Mouse (Mus musculus): Measurements from ENCODE around the gene Piga. TPM values are rescaled to one million over a fixed set of nuclear protein-coding genes. Genes with fewer than 3 reads are reported as not detected.

Gene Piga
- total RNA-seq (2021) = 8.2 and 9.0 TPM in 2 replicates
- long read RNA-seq, partial matches to known transcripts = 1 of 7 reads
- long read RNA-seq, other reads (novel, unspliced or antisense) = 0 of 7 reads

DNA sequence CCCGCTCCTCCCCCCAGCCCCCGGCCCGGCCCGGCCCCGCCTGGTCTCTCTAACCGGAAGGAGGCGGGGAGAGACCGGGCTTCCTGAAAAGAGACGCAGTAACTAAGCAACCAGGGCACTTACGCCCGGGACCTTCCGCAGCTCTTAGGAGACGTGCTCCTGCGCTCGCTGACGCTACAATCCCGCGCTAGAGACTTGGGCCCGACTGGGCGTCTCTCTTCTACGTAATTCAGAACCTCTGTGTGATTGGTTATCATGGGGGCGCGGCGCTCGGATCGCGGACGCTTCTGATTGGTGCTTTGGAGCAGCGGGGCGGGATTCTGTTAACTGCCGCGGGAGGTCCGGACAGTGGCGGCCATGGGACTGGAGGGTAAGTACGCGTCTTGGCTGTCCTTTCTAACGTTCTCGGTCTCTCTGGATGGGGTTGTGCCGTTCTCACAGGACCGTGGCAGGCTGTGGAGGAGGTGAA is at the start of gene Piga:
Gene Piga, plus strand, starts transcription at position 317 of the 469 bp plus-strand sequence.
- DNase-seq = peak; percentile 83

DNA sequence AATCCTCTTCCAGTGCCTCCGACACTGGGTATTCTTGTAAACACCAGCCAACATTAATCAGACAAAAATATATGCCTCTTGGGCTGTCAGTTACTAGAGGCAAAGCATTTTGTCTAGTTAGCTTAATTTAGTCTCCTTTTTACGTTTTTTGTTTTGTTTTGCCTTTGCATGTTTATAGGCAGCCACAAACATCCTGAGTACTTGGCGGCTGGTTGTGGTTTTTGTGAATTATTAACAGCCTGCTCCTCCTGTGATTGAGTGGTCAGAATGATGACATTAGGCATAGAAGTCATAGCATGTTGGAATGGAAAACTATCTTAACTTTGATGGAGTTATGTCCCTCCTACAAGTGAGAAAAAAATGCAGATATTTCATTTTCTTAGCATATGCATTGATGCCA is 49.0 kb upstream of the Piga start:
- no peak for DNase-seq

DNA sequence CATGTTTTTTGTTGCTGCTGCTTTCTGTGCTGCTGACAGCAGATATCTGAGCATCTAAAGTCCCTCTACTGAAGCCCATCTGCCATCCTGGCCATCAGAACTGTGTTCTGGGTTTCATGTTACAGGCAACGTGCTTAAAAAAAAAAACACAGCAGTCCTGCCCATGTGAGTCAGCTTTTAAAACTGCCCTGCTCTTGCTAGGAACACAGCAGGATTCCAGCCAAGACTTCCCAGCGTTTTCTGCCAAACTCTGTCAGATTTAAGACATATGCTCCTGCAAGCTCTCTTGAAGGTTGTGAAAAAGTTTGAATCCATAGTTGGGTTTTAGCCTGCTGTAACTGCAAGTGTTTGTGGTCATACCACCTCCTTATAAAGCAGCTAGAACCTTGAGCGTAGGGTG is 46.5 kb upstream of the Piga start, which contains the start of gene Vegfd:
Gene Vegfd, plus strand, starts transcription at position 298 of the 400 bp plus-strand sequence.
- DNase-seq = peak; percentile 42

DNA sequence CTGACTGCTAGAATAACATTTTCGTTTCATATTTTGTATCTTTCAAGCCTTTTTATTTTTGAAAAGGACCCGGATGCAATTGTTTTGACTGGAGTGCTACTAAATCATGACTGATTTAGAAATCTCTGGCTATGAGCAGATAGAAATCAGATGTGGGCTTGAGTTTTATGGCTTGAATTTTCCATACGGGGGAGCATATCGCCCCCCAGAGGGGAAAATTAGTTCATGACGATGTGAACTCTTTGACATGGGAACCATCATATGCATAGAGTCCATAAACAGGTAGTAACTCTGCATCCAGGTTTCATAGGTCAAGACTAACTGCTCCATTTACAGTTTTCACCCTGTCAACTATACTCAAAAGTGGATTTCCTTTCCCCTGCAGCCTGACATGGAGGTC is 45.0 kb upstream of the Piga start:
- no peak for DNase-seq

GRCm38 (mm10) chrX:164379721-164380120 is 39.9 kb upstream of the Piga start:
- no peak for DNase-seq

GRCm38 (mm10) chrX:164381618-164382408 is 37.8 kb upstream of the Piga start:
- peak; percentile 83 for DNase-seq

DNA sequence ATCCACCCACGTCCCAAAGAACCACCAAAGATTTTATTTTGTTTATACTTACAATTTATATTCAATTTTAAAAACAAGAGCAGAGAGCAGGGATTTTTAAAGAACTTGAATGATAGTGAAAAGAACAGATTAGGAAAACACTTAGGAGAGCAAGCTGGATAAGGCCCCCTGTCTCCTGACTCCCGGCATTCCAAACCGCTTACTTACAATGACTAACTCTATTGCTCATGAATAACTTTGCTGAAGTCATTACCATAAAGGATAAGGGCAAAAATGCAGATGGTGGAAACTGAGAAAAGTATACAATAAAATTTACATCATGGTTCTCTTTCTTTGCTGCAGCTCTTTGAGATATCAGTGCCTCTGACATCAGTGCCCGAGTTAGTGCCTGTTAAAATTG is 25.5 kb upstream of the Piga start:
- no peak for DNase-seq

DNA sequence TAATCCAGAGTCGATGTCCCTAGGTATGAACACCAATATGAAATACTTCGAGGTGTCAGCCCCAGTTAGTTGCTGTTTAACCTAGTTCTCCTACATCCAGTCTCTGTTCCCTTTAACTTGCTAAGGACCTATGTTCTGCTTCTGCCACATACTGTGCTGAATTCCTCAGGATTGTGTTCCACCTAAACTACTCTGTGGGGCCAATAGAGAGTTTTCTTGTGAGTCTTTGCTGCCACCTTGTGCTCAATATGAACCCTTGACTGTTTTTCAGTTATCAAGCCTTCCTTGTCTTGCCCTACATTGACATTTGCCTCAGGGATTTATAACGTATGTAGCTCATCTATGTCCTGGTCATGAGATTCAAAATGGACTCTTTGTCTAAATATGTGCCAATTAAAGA is 21.1 kb upstream of the Piga start:
- no peak for DNase-seq

GRCm38 (mm10) chrX:164405080-164405649 is 14.4 kb upstream of the Piga start:
- no peak for DNase-seq

DNA sequence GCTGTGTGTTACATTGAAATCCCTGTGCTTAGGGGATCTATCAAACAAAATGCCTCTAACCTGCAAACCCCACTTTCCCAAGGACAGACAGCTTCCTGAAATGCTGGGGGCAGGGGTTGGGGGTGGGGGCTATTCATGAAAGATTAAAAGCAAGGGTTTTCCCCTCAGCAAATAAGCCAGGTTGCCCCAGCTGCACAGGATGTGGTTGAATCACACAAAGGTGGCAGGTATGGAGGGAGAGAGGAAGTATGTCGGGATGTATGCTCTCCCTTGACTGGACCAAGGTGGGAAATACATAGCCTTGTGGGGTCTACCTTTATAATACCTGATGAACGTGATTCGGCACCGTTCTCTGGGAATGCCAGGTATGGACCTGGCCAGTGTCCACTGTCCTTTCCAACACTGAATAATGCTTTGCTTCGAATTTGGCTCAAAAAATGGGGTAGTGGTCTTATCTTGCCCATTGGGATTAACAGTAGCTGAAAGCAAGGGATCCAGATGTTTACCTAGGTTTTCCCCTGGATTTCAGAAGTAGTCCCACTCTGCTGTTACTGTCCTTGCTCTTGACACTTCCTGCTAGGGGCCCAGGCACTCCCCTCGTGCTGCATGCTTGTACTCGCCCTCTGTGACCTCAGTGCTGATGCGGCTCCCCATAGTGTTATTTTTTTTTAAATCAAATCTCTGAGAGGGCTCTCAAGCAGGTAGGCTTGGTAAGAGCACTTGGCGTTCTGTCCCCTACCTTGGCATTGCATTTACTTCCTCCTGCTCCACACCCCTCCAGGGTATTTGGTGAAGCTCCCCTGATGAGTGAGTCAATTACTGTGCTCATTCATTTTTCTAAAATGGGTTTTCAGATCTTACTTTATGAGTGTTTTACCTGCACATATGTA is 13.2 kb upstream of the Piga start:
- no peak for DNase-seq

DNA sequence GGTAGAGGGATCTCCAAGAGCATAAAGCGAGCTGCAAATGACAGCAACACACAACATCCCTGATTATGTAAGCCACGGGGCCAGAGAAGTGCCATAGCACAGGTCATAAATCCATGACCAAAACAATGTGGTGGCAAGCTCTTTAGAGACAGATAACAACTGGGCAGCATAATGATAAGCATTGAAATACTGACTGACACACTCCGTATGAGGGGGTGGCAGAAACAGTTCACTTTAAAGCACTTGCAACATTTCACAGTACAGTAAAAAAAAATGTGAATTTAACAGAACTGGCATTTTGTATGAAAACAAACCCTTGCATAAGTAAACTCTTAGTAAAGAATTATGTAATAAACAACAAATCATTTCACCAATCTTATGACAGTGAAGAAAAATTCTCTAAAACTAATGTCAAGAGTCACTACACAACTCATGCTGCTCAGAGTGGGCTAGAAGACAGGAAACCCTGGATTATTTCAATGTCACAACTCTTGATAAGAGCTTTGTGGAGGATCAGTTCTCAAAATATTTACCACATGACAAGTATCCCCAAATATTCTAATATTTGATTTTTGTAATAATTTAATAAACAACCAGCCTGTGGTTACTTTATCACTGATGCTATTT is 11.2 kb upstream of the Piga start:
- DNase-seq = no peak

GRCm38 (mm10) chrX:164410562-164410961 is 9.0 kb upstream of the Piga start:
- DNase-seq = no peak

- no peak for DNase-seq
Observed at GRCm38 (mm10) chrX:164416803-164417202, 2.8 kb upstream of the Piga start.

- no peak for DNase-seq
Observed at GRCm38 (mm10) chrX:164418008-164418407, 1.6 kb upstream of the Piga start.

DNA sequence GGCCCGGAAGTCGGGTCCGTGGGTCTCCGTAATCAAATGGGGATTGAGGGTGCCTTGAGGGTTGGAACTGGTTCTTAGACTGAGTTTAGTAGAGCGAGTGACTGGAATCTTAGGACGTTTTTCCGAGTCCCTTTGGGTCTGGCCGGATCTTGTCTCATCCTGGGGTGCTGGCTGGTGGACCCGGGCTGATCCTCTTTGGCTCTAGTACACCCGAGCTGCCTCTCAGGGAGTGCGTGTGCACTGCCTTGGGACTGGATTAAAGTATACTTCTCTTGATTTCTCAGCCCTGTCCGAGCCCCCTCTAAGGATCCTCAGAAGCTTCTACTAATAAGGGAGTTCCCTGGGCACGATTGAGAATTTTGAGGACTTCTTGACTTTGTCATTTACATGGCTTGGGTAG is 368 bp downstream of the Piga start:
- DNase-seq = no peak

GRCm38 (mm10) chrX:164420518-164420917 is 931 bp downstream of the Piga start:
- DNase-seq = no peak

DNA sequence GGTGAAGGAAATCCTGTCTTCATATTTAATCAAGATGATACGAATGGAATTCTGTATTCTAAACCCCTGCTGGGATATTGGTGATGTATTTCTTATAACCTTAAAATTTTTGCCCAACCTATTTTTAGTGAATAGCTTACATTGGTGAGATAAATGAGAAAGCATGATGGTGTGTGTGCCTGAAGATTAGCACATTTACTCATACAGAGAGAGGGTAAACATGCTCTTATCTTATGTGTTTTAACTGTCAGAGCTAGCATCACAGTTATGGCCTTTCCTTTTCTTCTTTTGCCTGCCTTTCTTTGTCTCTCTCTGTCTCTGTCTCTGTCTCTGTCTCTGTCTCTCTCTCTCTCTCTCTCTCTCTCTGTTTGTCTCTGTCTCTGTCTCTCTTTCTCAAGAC is 5.2 kb downstream of the Piga start:
- no peak for DNase-seq

DNA sequence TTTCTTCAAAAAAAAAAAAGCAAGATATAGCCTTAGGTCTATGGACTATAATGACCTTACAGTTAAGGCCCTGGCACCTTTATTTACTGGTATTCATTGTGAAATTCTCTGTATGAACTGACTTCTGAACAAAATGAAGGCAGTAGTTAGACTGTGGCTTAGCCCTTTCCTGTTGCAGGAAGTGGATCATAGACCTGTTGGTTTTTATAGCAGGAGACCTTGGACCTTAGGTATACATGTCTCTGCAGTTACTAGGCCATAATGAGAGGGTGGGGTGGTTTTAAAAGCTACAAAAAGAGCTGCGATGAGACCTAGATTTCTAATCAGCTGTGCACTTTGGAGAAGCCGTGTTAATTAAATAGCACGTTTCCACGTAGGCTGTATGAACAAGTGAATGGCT is 7.7 kb downstream of the Piga start:
- DNase-seq = no peak

GRCm38 (mm10) chrX:164428224-164428623 is 8.6 kb downstream of the Piga start:
- DNase-seq = no peak

DNA sequence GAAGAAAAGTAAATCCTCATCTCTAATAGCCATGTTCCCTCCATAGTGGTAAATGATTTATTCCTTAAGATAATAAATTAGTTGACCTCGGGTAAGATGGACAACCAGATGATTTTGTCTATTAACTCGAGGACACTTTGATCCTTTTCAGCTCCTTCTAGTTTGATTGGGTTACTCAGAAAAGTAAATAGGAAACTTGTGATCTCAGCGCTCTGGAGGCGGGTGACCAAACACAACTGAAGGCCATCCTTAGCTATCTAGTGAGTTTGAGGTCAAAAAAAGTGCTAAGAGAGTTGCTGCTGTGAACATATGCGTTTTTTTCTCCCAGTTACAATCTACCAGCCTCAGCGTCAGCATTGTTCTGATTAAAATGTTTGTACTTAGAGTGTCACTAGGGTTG is 11.0 kb downstream of the Piga start:
- no peak for DNase-seq

GRCm38 (mm10) chrX:164431133-164431532 is 11.5 kb downstream of the Piga start:
- no peak for DNase-seq

DNA sequence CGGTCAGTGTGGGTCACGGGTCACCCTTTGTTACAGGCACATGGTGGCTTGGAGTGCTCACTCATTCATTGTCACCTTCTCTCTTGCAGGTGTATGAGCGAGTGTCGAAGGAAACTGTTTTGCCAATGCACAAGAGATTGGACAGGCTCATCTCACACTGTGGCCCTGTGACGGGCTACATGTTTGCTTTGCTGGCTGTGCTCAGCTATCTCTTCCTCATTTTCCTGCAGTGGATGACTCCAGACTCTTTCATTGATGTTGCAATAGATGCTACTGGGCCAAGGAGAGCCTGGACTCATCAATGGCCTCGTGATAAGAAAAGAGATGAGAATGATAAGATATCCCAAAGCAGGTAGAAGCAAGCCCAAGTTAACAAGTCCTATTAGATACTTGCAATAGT is 12.0 kb downstream of the Piga start:
- no peak for DNase-seq
